Mouse (Mus musculus): ENCODE results near the gene Vmn1r45.
"Not testable (repeated sequence)": the region's sequence is repeated elsewhere in the genome, so short reads cannot be mapped to it uniquely, and the experiment has no call there.

Vmn1r45 gene

DNA sequence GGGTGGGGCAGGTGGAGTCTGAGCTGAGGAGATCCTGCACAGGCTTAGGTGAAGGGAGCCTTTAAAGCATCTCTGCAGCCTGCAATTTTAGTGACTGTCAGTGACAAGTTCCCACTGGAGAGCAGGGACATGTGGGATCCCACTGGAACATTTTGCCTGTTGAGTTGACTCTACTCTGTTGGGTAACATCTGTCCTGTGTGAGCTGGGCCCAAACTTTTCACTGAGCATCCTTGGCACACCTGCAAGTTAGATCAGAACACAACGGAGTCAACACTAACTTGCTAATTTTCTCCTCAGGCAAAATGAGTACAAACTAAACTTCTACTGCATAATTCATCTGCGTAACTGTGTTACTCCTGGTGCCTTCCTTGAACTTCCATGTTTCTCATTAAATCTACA, at the start of gene Vmn1r45:
Vmn1r45 (minus strand) TSS at position 101 of the 400 bp plus-strand sequence.
- DNase-seq: not testable (repeated sequence)

DNA sequence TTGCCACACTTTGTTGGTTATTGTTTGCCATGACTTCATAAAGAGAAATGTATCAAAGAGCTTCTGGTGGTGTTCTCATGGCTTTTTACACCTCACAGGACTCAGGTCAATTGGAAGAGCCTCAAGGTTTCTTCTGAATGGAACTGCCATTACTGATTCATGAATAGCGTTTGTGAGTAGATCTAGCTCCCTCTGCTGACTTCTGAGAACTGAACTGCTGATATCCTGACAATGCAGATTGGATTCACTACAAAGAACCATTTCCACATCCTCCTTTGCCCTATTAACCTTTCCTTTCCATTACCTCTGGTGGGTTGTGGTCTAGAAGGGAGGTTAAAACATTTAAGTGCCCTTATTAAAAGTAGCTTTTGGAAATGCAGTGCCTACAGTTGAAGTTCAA, 45.6 kb upstream of the Vmn1r45 start:
- DNase-seq: no peak

DNA sequence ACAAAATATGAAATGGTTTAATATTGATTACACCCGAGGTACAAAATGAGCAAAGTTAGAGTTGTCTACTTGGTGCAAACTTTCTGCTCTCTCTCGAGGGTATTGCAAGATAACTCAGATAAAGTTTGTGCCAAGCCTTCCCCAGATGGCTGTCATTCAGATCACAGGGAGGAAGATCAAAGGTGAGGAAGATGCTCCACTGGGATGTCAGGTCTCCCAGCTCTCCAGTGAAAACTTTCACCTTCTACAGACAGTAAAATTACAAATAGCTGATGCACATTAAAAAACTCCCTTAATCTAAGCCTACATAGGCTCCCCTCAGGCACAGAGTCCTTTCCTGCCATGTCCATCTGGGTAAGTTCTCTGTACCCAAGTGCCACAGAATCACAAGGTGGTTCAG, 28.6 kb upstream of the Vmn1r45 start, which contains the start of gene Vmn1r46:
Vmn1r46 (plus strand) TSS at position 301 of the 400 bp plus-strand sequence.
- DNase-seq: no peak

DNA sequence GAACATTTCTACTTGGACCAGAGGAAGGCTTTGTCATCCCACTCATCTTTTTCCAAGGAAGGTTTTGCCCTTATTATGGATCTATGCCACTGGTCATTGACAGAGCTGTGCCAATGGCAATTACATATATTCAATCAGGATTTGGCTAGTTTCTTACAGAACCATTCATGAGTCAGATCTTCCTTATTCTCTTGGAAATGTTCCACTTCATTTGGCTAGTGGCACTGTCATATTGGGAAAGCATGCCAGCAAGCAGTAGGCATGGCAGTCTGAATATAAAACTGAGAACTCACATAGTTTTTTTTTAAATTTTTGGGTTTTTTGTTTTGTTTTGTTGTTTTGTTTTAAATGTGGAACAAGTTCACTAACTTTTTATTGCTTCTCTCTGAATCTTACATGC, 25.9 kb upstream of the Vmn1r45 start:
- no peak for DNase-seq

DNA sequence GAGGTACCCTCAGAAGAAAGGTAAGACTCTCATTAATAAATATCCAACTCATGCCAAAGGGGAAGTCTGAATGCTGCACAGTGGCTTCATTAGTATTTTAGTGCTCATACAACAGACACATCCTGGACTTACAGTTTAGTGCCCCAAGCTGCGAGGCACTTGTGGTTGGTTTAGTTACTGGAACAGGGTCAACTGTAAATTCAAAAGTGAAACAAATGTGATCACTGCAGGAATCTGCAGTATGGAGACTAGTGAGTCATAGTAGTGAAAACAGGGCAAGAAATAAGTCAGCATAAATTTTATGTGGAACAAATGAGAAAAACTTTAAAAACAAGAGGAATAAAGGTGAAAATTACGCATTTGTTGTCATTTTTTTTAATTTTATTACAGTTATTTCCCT, 13.2 kb upstream of the Vmn1r45 start:
- DNase-seq: no peak

DNA sequence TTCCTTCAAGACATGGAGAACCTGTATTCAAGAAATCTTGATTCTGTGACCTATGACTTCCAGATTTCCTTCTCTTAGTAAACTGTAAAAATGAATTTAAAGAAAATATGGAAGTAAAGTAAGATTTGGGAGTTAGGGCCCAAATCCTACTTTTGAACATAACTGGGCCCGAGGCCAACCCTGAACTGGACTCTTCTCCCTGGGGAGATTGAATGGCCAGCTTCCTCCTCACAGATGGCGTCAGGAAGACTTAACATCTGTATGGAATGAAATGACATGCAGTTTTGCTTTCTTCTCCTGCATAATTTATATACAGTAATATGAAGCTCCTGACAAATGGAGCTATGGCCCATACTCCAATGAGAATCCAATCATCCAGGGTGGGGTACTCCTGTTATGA, 528 bp upstream of the Vmn1r45 start:
- no peak for DNase-seq

DNA sequence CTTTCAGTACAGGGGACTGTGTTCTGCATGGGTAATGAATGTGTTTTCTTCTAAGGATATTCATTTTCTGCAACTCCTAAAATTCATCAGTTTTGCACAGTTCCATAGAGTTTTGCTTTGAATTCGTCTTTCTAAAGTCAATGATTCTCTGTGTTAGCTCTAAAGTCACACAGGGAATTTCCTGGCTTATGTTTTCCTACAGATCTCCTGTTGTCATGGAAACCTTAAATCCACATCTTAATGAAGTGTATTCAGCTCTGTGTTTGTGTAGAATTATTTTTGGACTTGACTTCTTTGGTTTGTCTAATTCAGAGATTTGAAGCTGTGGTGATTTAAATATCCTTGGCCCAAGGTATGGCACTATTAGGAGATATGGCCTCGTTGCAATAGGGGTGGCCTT, 56.6 kb downstream of the Vmn1r45 start:
- no peak for DNase-seq

DNA sequence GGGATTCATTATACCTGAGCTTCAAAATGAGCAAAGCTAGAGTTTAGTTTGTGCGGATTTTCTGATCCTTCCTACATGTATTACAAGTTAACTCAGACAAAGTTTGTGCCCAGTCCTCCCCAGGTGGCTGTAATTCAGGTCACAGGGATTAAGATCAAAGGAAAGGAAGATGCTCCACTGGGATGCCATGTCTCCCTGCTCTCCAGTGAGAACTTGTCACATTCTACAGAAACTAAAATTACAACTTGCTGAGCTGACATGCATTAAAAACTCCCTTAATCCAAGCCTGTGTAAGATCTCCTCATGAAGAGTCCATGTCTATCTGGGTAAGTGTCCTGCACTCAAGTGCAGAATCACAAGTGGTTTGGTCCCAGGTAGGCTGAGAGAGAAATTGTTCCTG, 57.0 kb downstream of the Vmn1r45 start, which contains the start of gene Vmn1r44:
Vmn1r44 (plus strand) TSS at position 301 of the 400 bp plus-strand sequence.
- DNase-seq: no peak
